Mouse (Mus musculus): ENCODE results near the gene Fyttd1. TPM values are rescaled to one million over a fixed set of nuclear protein-coding genes. Genes with fewer than 3 reads are reported as not detected.

The Fyttd1 gene
- polyA plus RNA-seq, 1 experiment from 2014 or later = 66.5 TPM

DNA sequence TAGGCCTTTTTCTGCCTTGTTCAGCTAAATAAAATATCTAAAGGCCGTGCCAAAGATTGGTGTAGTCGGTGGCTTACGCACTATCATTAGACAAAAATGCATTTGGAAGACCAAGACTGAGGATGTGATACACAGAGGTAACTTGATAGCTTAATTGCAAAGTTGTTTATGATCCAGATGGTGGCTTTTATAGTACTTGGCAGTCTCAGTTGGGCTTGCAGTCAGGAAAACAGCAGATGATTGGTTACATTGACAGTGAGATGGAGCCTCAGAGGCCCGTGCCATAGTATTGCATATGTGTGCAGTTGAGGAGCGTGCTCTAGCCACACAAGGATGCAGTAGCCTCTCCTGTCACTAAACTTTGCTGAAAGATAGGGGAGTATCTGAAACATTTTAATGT is 65.4 kb downstream of the Fyttd1 start:
- peak; percentile 35; the same call in 1 of the 2 replicates for ATAC-seq (ENCODE audit: low FRiP score, low TSS enrichment)
- Histone ChIP-seq H3K9ac (ENCODE audit: low read length) (no peak overlapping the region), H3K27ac (replicated peaks) (no peak overlapping the region), H3K4me1 (replicated peaks; ENCODE audit: control insufficient read depth, insufficient read depth) (no peaks in the 10 kb centered on the region), H3K4me3 (ENCODE audit: low read depth, low read length) (no peak overlapping the region), H3K27me3 (ENCODE audit: control insufficient read depth, insufficient read depth, low read length) (no peaks in the 10 kb centered on the region), H3K9me3 (ENCODE audit: control insufficient read depth, low read length) (no peaks in the 10 kb centered on the region), H3K36me3 (ENCODE audit: control insufficient read depth, insufficient read depth, low read length) (no peaks in the 10 kb centered on the region), H3K4me2 (replicated peaks; ENCODE audit: low read depth) (no peak overlapping the region)
- TF ChIP-seq EP300 (optimal IDR thresholded peaks at IDR 0.05) (no peak), CTCF (IDR thresholded peaks at IDR 0.05; ENCODE audit: low read depth) (no peak)
- DNase-seq (ENCODE audit: low spot score) = no peak
- WGBS = 51% methylated on average over 5 of the region's 5 CpGs

DNA sequence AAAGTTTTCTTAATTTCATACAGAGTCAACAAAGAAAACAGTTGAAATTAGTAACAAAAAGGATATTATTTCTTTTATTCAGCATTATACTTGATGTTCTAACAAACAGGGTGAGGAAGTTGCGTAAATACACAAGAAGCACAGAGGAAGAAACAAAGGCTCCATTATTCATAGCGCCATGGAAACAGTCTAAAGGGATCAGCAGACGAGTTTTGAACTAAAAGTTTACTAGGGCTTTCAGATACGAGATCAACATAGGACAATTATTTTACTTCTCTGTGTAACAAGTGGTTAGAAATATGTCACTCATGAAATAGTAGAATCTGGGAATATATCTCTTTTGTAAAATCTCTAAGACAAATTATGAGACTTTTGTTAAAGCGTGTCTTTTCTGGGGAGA is 68.1 kb downstream of the Fyttd1 start:
- no peak overlapping the region for H3K9ac ChIP-seq (ENCODE audit: low read length)
- no peak overlapping the region for H3K4me3 ChIP-seq (ENCODE audit: low read depth, low read length)
- no peaks in the 10 kb centered on the region for H3K4me1 ChIP-seq (replicated peaks; ENCODE audit: control insufficient read depth, insufficient read depth)
- no peak overlapping the region for H3K4me2 ChIP-seq (replicated peaks; ENCODE audit: low read depth)
- no peak for ATAC-seq (ENCODE audit: low FRiP score, low TSS enrichment)
- H3K27ac ChIP-seq (replicated peaks) = no peak overlapping the region
- no peaks in the 10 kb centered on the region for H3K27me3 ChIP-seq (ENCODE audit: control insufficient read depth, insufficient read depth, low read length)
- TF ChIP-seq CTCF (IDR thresholded peaks at IDR 0.05; ENCODE audit: low read depth) (no peak), EP300 (optimal IDR thresholded peaks at IDR 0.05) (no peak)
- H3K9me3 ChIP-seq (ENCODE audit: control insufficient read depth, low read length) = no peaks in the 10 kb centered on the region
- 64% methylated on average over 5 of the region's 5 CpGs for WGBS
- DNase-seq (ENCODE audit: low spot score) = no peak
- H3K36me3 ChIP-seq (ENCODE audit: control insufficient read depth, insufficient read depth, low read length) = no peaks in the 10 kb centered on the region

DNA sequence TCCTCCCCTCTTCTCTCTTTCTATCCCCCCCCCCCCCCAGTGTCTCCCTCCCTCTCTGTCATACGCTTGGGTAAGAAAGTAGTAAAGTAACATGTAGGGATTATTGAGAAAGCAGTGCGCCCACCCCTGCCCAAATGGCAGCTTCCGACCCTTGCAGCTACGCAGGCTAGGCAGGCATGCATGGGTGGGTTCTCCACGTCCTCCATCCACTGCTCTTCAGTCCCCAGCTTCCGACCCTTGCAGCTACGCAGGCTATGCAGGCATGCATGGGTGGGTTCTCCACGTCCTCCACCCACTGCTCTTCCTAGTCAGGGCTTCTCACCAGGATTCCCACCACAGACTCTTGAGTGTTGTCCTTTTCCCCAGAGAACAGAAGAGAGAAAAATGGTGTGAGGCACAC is 70.7 kb downstream of the Fyttd1 start:
- Histone ChIP-seq H3K36me3 (ENCODE audit: control insufficient read depth, insufficient read depth, low read length) (no peaks in the 10 kb centered on the region), H3K9me3 (ENCODE audit: control insufficient read depth, low read length) (no peaks in the 10 kb centered on the region), H3K4me2 (replicated peaks; ENCODE audit: low read depth) (no peak overlapping the region), H3K4me3 (ENCODE audit: low read depth, low read length) (no peak overlapping the region), H3K4me1 (replicated peaks; ENCODE audit: control insufficient read depth, insufficient read depth) (no peaks in the 10 kb centered on the region), H3K27me3 (ENCODE audit: control insufficient read depth, insufficient read depth, low read length) (no peaks in the 10 kb centered on the region), H3K9ac (ENCODE audit: low read length) (no peak overlapping the region), H3K27ac (replicated peaks) (no peak overlapping the region)
- no peak; the same call in 1 of the 2 replicates for ATAC-seq (ENCODE audit: low FRiP score, low TSS enrichment)
- 92% methylated on average over 8 of the region's 8 CpGs for WGBS
- no peak for DNase-seq (ENCODE audit: low spot score)
- TF ChIP-seq EP300 (optimal IDR thresholded peaks at IDR 0.05) = no peak

DNA sequence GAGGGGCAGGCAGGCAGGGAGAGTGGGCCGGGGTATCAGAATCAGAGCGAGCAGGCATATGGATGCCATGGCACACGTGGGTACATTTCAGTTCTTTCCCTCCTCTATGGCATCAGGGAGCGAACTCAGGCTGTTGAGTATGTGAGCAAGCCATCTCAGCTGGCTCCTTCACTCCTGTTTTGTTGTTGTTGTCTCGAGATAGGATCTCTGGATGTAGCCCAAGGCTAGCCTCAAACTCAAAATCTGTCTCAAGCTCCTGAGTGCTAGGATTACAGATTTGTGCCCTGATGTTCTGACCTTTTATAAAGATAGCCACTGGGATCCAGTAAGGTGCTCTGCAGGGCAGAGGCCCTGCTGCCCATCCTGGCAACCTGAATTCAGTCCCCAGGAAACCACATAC is 71.4 kb downstream of the Fyttd1 start:
- ATAC-seq (ENCODE audit: low FRiP score, low TSS enrichment) (no peak), DNase-seq (ENCODE audit: low spot score) (no peak)
- H3K4me1 ChIP-seq (replicated peaks; ENCODE audit: control insufficient read depth, insufficient read depth) = no peaks in the 10 kb centered on the region
- WGBS = 85% methylated on average over 5 of the region's 5 CpGs
- no peaks in the 10 kb centered on the region for H3K9me3 ChIP-seq (ENCODE audit: control insufficient read depth, low read length)
- H3K27me3 ChIP-seq (ENCODE audit: control insufficient read depth, insufficient read depth, low read length) = no peaks in the 10 kb centered on the region
- H3K4me3 ChIP-seq (ENCODE audit: low read depth, low read length) = no peak overlapping the region
- H3K4me2 ChIP-seq (replicated peaks; ENCODE audit: low read depth) = no peak overlapping the region
- no peak for TF ChIP-seq EP300 (optimal IDR thresholded peaks at IDR 0.05)
- no peak for TF ChIP-seq CTCF (IDR thresholded peaks at IDR 0.05; ENCODE audit: low read depth)
- no peak overlapping the region for H3K27ac ChIP-seq (replicated peaks)
- H3K9ac ChIP-seq (ENCODE audit: low read length) = no peak overlapping the region
- H3K36me3 ChIP-seq (ENCODE audit: control insufficient read depth, insufficient read depth, low read length) = no peaks in the 10 kb centered on the region

DNA sequence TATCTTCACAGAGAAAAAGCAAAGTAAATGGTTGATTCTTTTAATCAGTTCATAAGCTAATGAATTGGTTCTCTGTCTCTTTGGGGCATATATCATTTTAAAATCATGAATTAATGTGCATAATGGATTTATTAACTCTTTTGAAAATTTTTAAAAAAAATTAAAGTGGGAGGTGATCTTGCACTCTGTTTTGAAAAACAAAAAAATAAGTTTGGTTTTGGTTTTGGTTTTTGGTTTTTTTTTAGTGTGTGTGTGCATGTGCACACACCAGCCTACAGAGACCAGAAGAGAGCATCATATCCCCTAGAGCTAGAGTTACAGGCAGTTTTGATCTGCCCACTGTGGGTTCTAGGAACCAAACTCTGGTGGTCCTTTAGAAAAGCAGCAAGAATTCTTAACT is 72.0 kb downstream of the Fyttd1 start:
- DNase-seq (ENCODE audit: low spot score) (no peak), ATAC-seq (ENCODE audit: low FRiP score, low TSS enrichment) (no peak)
- Histone ChIP-seq H3K27ac (replicated peaks) (no peak overlapping the region), H3K27me3 (ENCODE audit: control insufficient read depth, insufficient read depth, low read length) (no peaks in the 10 kb centered on the region), H3K9ac (ENCODE audit: low read length) (no peak overlapping the region), H3K4me2 (replicated peaks; ENCODE audit: low read depth) (no peak overlapping the region), H3K4me1 (replicated peaks; ENCODE audit: control insufficient read depth, insufficient read depth) (no peaks in the 10 kb centered on the region), H3K4me3 (ENCODE audit: low read depth, low read length) (no peak overlapping the region), H3K36me3 (ENCODE audit: control insufficient read depth, insufficient read depth, low read length) (no peaks in the 10 kb centered on the region), H3K9me3 (ENCODE audit: control insufficient read depth, low read length) (no peaks in the 10 kb centered on the region)
- TF ChIP-seq EP300 (optimal IDR thresholded peaks at IDR 0.05) (no peak), CTCF (IDR thresholded peaks at IDR 0.05; ENCODE audit: low read depth) (no peak)

DNA sequence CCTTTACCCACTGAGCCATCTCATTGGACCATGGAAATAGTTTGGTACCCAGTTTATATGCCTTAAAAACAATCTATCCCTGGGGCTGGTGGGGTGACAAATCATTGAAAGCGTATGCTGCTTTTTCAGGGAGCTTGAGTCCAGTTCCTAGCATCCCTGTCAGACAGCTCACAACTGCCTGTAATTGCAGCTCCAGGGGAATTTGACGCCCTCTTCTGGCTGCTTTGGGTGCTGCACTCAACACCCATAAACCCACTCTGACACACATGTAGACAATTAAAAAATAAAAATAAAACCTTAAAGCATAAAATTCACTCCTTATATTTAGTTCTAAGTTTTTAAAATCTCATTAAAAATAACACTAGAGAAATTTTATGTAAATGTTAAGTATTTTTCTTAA is 73.8 kb downstream of the Fyttd1 start:
- ATAC-seq (ENCODE audit: low FRiP score, low TSS enrichment) = no peak
- no peaks in the 10 kb centered on the region for H3K9me3 ChIP-seq (ENCODE audit: control insufficient read depth, low read length)
- H3K27me3 ChIP-seq (ENCODE audit: control insufficient read depth, insufficient read depth, low read length) = no peaks in the 10 kb centered on the region
- no peak for DNase-seq (ENCODE audit: low spot score)
- H3K4me2 ChIP-seq (replicated peaks; ENCODE audit: low read depth) = no peak overlapping the region
- H3K9ac ChIP-seq (ENCODE audit: low read length) = no peak overlapping the region
- no peaks in the 10 kb centered on the region for H3K36me3 ChIP-seq (ENCODE audit: control insufficient read depth, insufficient read depth, low read length)
- 86% methylated on average over 2 of the region's 2 CpGs for WGBS
- no peak overlapping the region for H3K27ac ChIP-seq (replicated peaks)
- H3K4me1 ChIP-seq (replicated peaks; ENCODE audit: control insufficient read depth, insufficient read depth) = no peaks in the 10 kb centered on the region
- H3K4me3 ChIP-seq (ENCODE audit: low read depth, low read length) = no peak overlapping the region
- TF ChIP-seq CTCF (IDR thresholded peaks at IDR 0.05; ENCODE audit: low read depth) = peak; percentile 45
- no peak for TF ChIP-seq EP300 (optimal IDR thresholded peaks at IDR 0.05)

All from stomach, postnatal 0 days (tissue).